In the genomic region with DNA sequence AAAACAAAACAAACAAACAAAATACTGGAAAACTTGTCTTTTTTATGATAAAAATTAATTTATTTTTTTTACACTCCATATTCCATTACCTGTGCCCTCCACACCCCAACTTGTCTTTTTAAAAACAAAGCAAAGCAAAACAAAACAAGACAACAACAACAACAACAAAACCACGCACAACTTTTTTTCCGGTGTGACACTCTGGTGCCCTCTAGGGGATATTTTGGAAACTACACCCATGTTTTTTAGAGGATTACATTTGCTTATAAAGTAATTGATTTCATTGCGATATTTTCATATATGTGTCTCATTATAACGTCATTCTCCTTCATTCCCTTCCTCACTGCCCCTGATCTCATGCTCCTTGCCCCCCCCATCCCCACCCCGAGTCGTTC, we compare ENCODE assay signal across 10 mouse cellular contexts. TPM values are rescaled to one million over a fixed set of nuclear protein-coding genes. Genes with fewer than 3 reads are reported as not detected.
DNase-seq lines count a peak whose midpoint lies in the region; ATAC-seq and TF ChIP-seq lines count a peak whose summit lies in the region.
"Had no signal": no experiment of that assay in that cellular context is flagged by ENCODE, and none has a peak within 500 bp of the region (broad histone marks: within the 10 kb centered on the region; RNA-seq: fewer than 3 reads in every experiment).

No protein-coding gene starts in this region.

- H3K36me3 ChIP-seq in heart, adult 2 months (ENCODE audit: control insufficient read depth, insufficient read depth, low read length): no peaks in the 10 kb centered on the region
- H3K36me3 ChIP-seq in heart, embryonic 12.5 days: no peaks in the 10 kb centered on the region
- no peaks in the 10 kb centered on the region for H3K36me3 ChIP-seq in midbrain, postnatal 0 days (ENCODE audit: insufficient read depth, low read length)
- H3K36me3 ChIP-seq in midbrain, embryonic 15.5 days (replicated peaks): no peaks in the 10 kb centered on the region
- H3K36me3 ChIP-seq in small intestine, adult 2 months (ENCODE audit: control insufficient read depth, insufficient read depth, low read length): no peaks in the 10 kb centered on the region
- H3K36me3 ChIP-seq: lung, embryonic 15.5 days had no signal

- H3K4me3 ChIP-seq in heart, adult 2 months: no peak overlapping the region
- no peak overlapping the region for H3K4me3 ChIP-seq in heart, embryonic 12.5 days
- H3K4me3 ChIP-seq in midbrain, postnatal 0 days (ENCODE audit: low read depth, low read length): no peak overlapping the region
- no peak overlapping the region for H3K4me3 ChIP-seq in midbrain, embryonic 15.5 days
- H3K4me3 ChIP-seq in small intestine, adult 2 months (ENCODE audit: low read depth, low read length): no peak overlapping the region
- H3K4me3 ChIP-seq in cerebellum, adult 2 months (replicated peaks; ENCODE audit: insufficient read depth, low read depth, low read length): no peak overlapping the region
- H3K4me3 ChIP-seq: lung, embryonic 15.5 days had no signal

- no peaks in the 10 kb centered on the region for H3K79me2 ChIP-seq in heart, adult 2 months (replicated peaks; ENCODE audit: control insufficient read depth, insufficient read depth, low read length)

- H3K27ac ChIP-seq in heart, adult 2 months: no peak overlapping the region
- no peak overlapping the region for H3K27ac ChIP-seq in heart, embryonic 12.5 days (ENCODE audit: poor library complexity, severe bottlenecking)
- H3K27ac ChIP-seq in midbrain, postnatal 0 days (ENCODE audit: low read depth, low read length): no peak overlapping the region
- H3K27ac ChIP-seq in midbrain, embryonic 15.5 days: no peak overlapping the region
- no peak overlapping the region for H3K27ac ChIP-seq in small intestine, adult 2 months (ENCODE audit: insufficient read depth, low read depth, low read length)
- H3K27ac ChIP-seq in cerebellum, adult 2 months (ENCODE audit: insufficient read depth, low read length): no peak overlapping the region
- H3K27ac ChIP-seq: lung, embryonic 15.5 days had no signal

- no peak overlapping the region for H3K9ac ChIP-seq in heart, adult 2 months (ENCODE audit: low read depth, low read length)
- H3K9ac ChIP-seq in heart, embryonic 12.5 days: no peak overlapping the region
- H3K9ac ChIP-seq in midbrain, postnatal 0 days (replicated peaks; ENCODE audit: low read length, poor library complexity, severe bottlenecking): no peak overlapping the region
- H3K9ac ChIP-seq in midbrain, embryonic 15.5 days: no peak overlapping the region
- H3K9ac ChIP-seq: lung, embryonic 15.5 days had no signal

- peak; percentile 88 for TF ChIP-seq CTCF in heart, adult 2 months (IDR thresholded peaks at IDR 0.05)
- TF ChIP-seq CTCF in midbrain, postnatal 0 days (IDR thresholded peaks at IDR 0.05): peak; percentile 90
- peak; percentile 62; the same call in 1 of the 2 replicates for TF ChIP-seq CTCF in brain, embryonic 14.5 days (IDR thresholded peaks at IDR 0.05; ENCODE audit: borderline replicate concordance, extremely low read depth, insufficient read depth, insufficient read length)
- TF ChIP-seq CTCF in small intestine, adult 2 months (IDR thresholded peaks at IDR 0.05; ENCODE audit: extremely low read depth, insufficient read length, insufficient replicate concordance, low read depth, low read length): peak; percentile 27; the same call in 1 of the 2 replicates
- TF ChIP-seq CTCF in cerebellum, adult 2 months (IDR thresholded peaks at IDR 0.05; ENCODE audit: borderline replicate concordance, insufficient read depth, low read depth, low read length): no peak

- intact Hi-C loops in heart, adult 2 months (cut with DNase I): loop anchor here (1.0 kb wide), 1 partner anchor 399 kb away; no protein-coding TSS in a partner anchor

- no peak for ATAC-seq in heart, embryonic 12.5 days (ENCODE audit: insufficient number of reproducible peaks, low FRiP score)
- no peak for ATAC-seq in midbrain, postnatal 0 days (ENCODE audit: low FRiP score)
- no peak for ATAC-seq in midbrain, embryonic 15.5 days (replicated peaks)

- TF ChIP-seq POLR2A in heart, adult 2 months (IDR thresholded peaks at IDR 0.05; ENCODE audit: insufficient read depth, low read depth, low read length): no peak
- TF ChIP-seq POLR2A in brain, embryonic 14.5 days (IDR thresholded peaks at IDR 0.05; ENCODE audit: borderline replicate concordance, extremely low read depth, insufficient read depth, insufficient read length, poor library complexity, severe bottlenecking): no peak
- TF ChIP-seq POLR2A in small intestine, adult 2 months (IDR thresholded peaks at IDR 0.05; ENCODE audit: low read depth, low read length): no peak
- TF ChIP-seq POLR2A in cerebellum, adult 2 months (IDR thresholded peaks at IDR 0.05; ENCODE audit: borderline replicate concordance, insufficient read depth, low read length): no peak

- WGBS in heart, adult 2 months: 10% methylated on average over 6 of the region's 6 CpGs
- WGBS in heart, embryonic 12.5 days: 14% methylated on average over 6 of the region's 6 CpGs
- WGBS in midbrain, postnatal 0 days: 20% methylated on average over 6 of the region's 6 CpGs
- 19% methylated on average over 6 of the region's 6 CpGs for WGBS in midbrain, embryonic 15.5 days
- 11% methylated on average over 6 of the region's 6 CpGs for WGBS in small intestine, adult 2 months
- 18% methylated on average over 6 of the region's 6 CpGs for WGBS in cerebellum, adult 2 months

- no peak overlapping the region for H3K4me2 ChIP-seq in heart, embryonic 12.5 days
- no peak overlapping the region for H3K4me2 ChIP-seq in midbrain, postnatal 0 days (ENCODE audit: low read depth, low read length, poor library complexity, severe bottlenecking)
- no peak overlapping the region for H3K4me2 ChIP-seq in midbrain, embryonic 15.5 days
- H3K4me2 ChIP-seq: lung, embryonic 15.5 days had no signal

- H3K27me3 ChIP-seq in heart, adult 2 months (ENCODE audit: control insufficient read depth, insufficient read depth, low read length): no peaks in the 10 kb centered on the region; the same call in 1 of the 2 replicates
- 0 out of 2 replicates have a peak, but pooled peaks cover 5% of the 10 kb centered on the region for H3K27me3 ChIP-seq in heart, embryonic 12.5 days (replicated peaks)
- H3K27me3 ChIP-seq in midbrain, postnatal 0 days (ENCODE audit: insufficient read depth, low read length): no peaks in the 10 kb centered on the region
- H3K27me3 ChIP-seq in midbrain, embryonic 15.5 days (replicated peaks): no peaks in the 10 kb centered on the region
- H3K27me3 ChIP-seq in small intestine, adult 2 months (ENCODE audit: control insufficient read depth, insufficient read depth, low read length): no peaks in the 10 kb centered on the region
- no peaks in the 10 kb centered on the region for H3K27me3 ChIP-seq in cerebellum, adult 2 months (ENCODE audit: control insufficient read depth, insufficient read depth, low read length)
- H3K27me3 ChIP-seq: lung, embryonic 15.5 days had no signal

- H3K9me3 ChIP-seq in heart, embryonic 12.5 days (replicated peaks): no peaks in the 10 kb centered on the region
- H3K9me3 ChIP-seq in midbrain, postnatal 0 days (ENCODE audit: low read length): no peaks in the 10 kb centered on the region
- no peaks in the 10 kb centered on the region for H3K9me3 ChIP-seq in midbrain, embryonic 15.5 days
- H3K9me3 ChIP-seq: lung, embryonic 15.5 days had no signal

- TF ChIP-seq EP300 in heart, adult 2 months (IDR thresholded peaks at IDR 0.05; ENCODE audit: insufficient read depth, low read depth, low read length): no peak

- H3K4me1 ChIP-seq in heart, adult 2 months (ENCODE audit: control insufficient read depth, insufficient read depth, low read length): no peaks in the 10 kb centered on the region
- H3K4me1 ChIP-seq in heart, embryonic 12.5 days (replicated peaks): peaks cover 8% of the 10 kb centered on the region; the same call in 1 of the 2 replicates
- H3K4me1 ChIP-seq in midbrain, postnatal 0 days (ENCODE audit: insufficient read depth, low read length): no peaks in the 10 kb centered on the region
- no peaks in the 10 kb centered on the region for H3K4me1 ChIP-seq in midbrain, embryonic 15.5 days
- H3K4me1 ChIP-seq in small intestine, adult 2 months (ENCODE audit: control insufficient read depth, insufficient read depth, insufficient read length, low read length): no peaks in the 10 kb centered on the region
- H3K4me1 ChIP-seq in cerebellum, adult 2 months (ENCODE audit: control insufficient read depth, insufficient read depth, low read length): no peaks in the 10 kb centered on the region
- H3K4me1 ChIP-seq: lung, embryonic 15.5 days had no signal

- DNase-seq in heart, adult 2 months: no peak
- DNase-seq in midbrain, postnatal 0 days (ENCODE audit: low spot score): peak; percentile 30
- DNase-seq in brain, embryonic 14.5 days (ENCODE audit: low read depth): peak; percentile 44
- DNase-seq in cerebellum, adult 2 months: no peak
- no peak for DNase-seq in layer of hippocampus, adult 11-12 months (ENCODE audit: low spot score)
- DNase-seq: right cerebral cortex, postnatal 4 days had no signal

RNA-seq across cellular contexts. Expression of a gene that starts 11.2 kb away (rescaled TPM):
- 1 to 10 TPM; 3.6 to 4.1 TPM for total RNA-seq in heart, adult 2 months (2021)
- 4.7 and 6.7 TPM in 2 replicates for polyA plus RNA-seq in heart, adult 2 months (2012; rRNA removed)
- polyA plus RNA-seq in heart, embryonic 12.5 days (2016; fragmentation: Nextera tagmentation; extraction: Ambion mirVana): 4.9 and 7.1 TPM in 2 replicates
- 9.4 and 16.8 TPM in 2 replicates for total RNA-seq in midbrain, postnatal 0 days (2014; rRNA removed)
- 5.6 and 7.4 TPM in 2 replicates for polyA plus RNA-seq in midbrain, postnatal 0 days (2015; fragmentation: Nextera tagmentation; extraction: Ambion mirVana)
- polyA plus RNA-seq in midbrain, embryonic 15.5 days (2015; fragmentation: Nextera tagmentation; extraction: Ambion mirVana): 5.5 and 6.8 TPM in 2 replicates
- polyA plus RNA-seq in brain, embryonic 14.5 days (2012; rRNA removed): 7.8 and 9.0 TPM in 2 replicates
- 5.9 and 13.1 TPM in 2 replicates for polyA plus RNA-seq in small intestine, adult 2 months (2012; rRNA removed)
- 9.0 and 10.7 TPM in 2 replicates for polyA plus RNA-seq in cerebellum, adult 2 months (2012; rRNA removed)

RNA-seq across cellular contexts. Expression of a gene that starts 49.6 kb away (rescaled TPM):
- 10 to 100 TPM; 64.5 to 64.9 TPM for total RNA-seq in heart, adult 2 months (2021)
- 19.5 and 33.3 TPM in 2 replicates for polyA plus RNA-seq in heart, adult 2 months (2012; rRNA removed)
- polyA plus RNA-seq in heart, embryonic 12.5 days (2016; fragmentation: Nextera tagmentation; extraction: Ambion mirVana): 60.1 and 66.2 TPM in 2 replicates
- total RNA-seq in midbrain, postnatal 0 days (2014; rRNA removed): 67.3 and 86.7 TPM in 2 replicates
- 92.6 and 93.3 TPM in 2 replicates for polyA plus RNA-seq in midbrain, postnatal 0 days (2015; fragmentation: Nextera tagmentation; extraction: Ambion mirVana)
- 106 and 111 TPM in 2 replicates for polyA plus RNA-seq in midbrain, embryonic 15.5 days (2015; fragmentation: Nextera tagmentation; extraction: Ambion mirVana)
- polyA plus RNA-seq in brain, embryonic 14.5 days (2012; rRNA removed): 57.5 and 67.8 TPM in 2 replicates
- polyA plus RNA-seq in small intestine, adult 2 months (2012; rRNA removed): 90.0 and 114 TPM in 2 replicates
- polyA plus RNA-seq in cerebellum, adult 2 months (2012; rRNA removed): 84.1 and 87.1 TPM in 2 replicates

Comparison
In these comparisons a context has a peak if more than half of its experiments do, and no peak if none do; other contexts are left out.
1. DNase-seq: peak in midbrain, postnatal 0 days (single experiment) and brain, embryonic 14.5 days (single experiment); none in heart, adult 2 months (0 of 2), cerebellum, adult 2 months (0 of 2) and layer of hippocampus, adult 11-12 months (single experiment).